Mouse (Mus musculus): ENCODE results near the gene Dnah8.

Gene Dnah8

DNA sequence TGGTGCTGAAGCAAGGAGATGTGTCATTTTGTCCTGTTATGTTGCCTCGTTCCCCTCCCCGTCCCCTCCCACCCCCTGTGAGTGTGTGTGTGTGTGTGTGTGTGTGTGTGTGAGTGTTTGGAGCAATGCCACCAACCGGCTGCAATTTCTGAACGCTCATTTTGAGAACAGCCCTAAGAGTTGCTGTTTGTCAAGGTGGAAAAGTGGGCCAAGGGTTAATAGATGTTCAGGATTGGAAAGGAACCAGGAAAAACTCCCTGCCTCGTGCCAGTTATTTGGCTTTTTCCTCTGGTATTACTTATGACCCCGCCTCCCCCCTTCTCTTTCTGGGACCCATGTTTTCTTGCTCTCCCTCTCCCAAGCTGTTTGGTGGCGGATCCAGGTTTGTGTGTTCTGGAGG, 236.5 kb downstream of the Dnah8 start:
- intact Hi-C loops (cut with DNase I), result no loop called here

DNA sequence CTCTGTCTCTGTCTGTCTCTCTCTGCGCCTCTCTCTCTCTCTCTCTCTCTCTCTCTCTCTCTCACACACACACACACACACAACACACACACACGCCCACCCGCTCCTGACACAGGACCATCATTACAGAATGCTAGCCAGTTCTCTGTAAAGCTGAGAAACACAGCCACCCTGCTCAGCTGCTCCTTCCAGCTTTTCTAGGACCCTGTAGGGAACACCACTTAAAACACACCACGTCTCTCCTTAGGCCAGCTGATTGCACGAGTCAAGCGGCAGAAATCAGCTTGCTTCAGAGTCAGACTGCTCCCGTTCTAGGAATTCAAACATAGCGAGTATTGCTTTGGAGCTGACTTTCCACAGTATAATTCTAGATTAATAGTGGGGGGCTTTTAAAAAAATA, 242.1 kb downstream of the Dnah8 start:
- intact Hi-C loops (cut with DNase I), result no loop called here

DNA sequence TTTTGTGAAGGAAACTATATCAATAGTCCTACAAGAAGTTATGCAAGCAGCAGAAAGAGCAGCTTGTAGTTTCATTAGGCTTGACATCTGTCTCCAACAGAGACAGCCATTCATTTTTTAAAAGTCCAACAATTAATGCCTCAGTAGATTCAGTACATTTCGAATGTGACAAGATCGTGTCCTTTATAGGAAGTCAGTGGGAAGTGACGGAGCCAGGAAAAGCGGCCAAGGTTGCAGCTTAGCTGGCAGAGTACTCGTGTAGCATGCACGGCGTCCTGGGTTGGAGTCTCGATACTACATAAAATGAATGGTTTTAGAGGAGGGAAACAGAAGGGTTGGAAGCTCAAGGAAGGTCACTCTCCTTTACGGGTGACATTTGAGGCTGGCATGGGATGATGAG, 242.8 kb downstream of the Dnah8 start:
- intact Hi-C loops (cut with DNase I), result no loop called here

DNA sequence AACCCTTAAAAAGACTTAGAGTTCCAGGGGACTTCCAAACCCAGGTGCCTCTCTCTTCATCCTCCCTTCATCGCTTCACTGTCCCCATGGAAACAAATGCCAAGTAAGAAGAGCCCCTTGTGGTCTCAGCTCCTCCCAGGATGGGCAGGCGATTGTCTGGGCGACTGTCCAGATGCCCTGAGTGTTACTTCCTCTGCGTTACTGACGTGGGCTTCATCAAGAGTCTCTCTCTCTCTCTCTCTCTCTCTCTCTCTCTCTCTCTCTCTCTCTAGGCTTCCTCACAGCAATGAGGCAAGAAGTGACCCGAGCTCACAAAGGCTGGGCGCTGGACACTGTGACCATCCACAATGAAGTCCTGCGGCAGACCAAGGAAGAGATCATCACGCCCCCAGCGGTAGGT, 246.9 kb downstream of the Dnah8 start:
- intact Hi-C loops (cut with DNase I), result no loop called here

DNA sequence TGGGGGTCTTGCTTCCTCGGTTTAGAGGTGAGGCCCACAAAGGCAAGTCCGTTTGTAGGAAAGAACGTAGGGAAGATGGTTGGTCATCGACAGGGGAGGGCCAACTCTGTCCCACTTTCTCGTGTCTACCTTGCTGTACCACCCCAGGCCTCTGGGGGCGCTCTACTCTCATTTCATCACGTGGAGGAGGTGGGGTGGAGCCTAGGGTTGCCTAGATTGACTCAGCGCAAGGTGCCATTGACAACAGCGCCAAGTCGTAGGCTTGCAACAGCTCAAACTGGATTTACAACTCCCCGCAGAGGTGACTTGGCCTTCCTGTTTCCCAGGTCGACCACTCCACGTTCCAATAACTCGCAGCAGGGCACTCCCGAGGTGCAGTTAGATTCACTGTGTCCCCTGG, 250.1 kb downstream of the Dnah8 start:
- intact Hi-C loops (cut with DNase I), result no loop called here

DNA sequence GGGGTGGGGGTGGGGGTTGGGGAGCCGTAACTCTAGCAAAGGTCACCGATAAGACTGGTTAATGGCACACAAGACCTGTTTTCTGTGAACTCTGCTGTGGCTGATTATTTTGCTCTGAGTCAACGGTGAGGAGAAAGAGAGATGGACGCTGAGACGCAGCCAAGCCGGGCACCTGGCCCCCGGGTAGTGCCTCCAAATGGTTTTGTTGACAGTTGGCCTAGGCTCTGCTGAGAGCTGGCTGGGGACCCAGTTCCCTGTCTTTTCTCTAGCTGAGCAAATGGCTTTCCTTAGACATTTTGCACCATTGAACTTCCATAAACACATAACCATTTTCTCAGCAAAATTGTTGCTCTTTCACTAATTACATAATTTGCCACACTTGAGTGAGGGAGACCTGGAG, 253.3 kb downstream of the Dnah8 start:
- intact Hi-C loops (cut with DNase I), result no loop called here

DNA sequence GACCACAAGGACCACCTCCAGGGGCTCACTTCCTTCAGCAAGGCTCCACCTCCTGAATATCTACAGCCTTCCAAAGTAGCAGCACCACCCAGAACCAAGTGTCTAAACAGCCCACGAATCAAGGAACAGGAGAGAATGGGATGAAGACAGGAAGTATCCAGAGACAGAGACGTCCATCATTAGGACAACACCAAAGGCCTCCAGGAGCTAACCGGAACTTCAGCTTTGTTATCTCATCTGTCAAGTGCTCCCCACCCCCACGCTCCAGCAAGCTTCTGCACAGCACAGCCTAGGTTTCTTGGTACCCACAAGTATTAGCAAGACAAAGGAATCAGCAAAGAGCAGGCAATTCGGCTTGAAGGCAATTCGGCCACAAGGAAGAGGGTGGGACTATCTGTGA, 254.5 kb downstream of the Dnah8 start:
- intact Hi-C loops (cut with DNase I), result no loop called here

DNA sequence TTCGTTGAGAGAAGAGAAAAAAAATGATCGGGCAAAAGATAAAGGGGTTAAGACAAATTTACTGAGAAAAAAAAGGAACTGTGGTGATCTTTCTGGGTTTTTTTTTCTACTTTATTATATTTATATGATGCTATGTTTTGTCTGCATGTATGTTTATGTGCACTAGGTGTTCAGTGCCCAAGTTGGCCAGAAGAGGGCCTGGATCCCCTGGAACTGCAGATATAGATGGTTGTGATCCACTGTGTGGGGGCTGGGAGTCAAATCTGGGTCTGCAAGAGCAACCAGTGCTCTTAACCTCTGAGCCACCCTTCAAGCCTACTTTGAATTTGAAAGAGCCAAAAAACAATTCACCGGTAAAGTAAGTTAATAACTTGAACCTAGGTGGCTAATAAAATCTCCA, 256.2 kb downstream of the Dnah8 start:
- intact Hi-C loops (cut with DNase I), result no loop called here

DNA sequence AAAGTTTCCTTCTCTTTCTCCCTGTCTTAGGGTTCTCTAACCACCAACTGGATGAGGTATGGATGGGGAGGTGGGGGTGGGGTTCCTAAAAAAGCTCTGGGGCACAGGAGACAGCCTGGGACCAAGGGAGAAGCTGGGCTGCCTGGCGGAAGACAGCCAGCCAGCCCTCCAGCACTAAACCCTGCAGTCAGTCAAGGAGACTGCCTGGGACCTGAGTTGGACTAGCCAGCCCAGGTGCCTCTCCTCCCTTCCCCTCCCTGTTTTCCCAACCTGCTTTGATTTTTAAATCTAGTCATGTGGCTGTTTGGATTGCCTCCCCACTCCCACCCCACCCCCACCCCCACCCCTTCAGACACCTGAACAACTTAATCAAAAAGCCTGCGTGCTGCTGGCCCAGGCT, 256.8 kb downstream of the Dnah8 start:
- intact Hi-C loops (cut with DNase I), result no loop called here

DNA sequence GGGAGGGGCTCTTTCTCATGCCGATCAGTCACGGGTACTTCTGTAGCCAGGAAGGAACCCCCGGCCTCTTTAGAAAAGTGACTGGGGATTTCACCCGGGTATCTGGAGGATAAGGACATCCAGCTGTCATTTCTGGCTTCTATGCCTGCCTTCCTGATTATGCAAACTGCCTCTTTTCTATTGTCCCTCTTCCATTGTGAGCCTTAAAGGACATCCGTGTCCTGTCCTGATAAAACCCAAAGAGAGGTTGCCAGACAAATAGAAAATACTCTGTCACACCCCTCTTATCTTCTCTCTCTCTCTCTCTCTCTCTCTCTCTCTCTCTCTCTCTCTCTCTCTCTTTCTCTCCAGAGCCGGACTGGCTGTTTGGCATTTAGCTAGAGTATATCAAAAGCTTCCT, 258.1 kb downstream of the Dnah8 start:
- intact Hi-C loops (cut with DNase I), result no loop called here

DNA sequence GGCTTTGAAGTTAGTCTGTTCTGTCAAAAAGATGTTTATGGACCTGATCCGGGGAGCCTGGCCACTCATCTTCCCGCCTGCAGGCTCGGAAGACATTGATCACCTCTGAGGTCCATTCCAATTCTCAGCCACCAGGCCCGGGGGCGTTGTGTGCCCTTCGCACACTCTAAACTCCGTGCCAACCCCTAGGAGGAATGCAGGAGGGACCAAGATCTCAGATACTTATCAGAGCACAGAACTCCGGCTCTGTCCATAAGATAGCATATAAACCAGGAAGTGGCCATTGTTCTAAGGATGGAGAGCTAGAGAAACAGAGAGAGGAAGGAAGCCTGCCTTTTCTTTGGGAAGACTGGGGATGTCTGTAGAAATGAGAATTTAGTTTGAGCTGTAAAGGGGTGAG, 259.4 kb downstream of the Dnah8 start:
- intact Hi-C loops (cut with DNase I), result no loop called here

DNA sequence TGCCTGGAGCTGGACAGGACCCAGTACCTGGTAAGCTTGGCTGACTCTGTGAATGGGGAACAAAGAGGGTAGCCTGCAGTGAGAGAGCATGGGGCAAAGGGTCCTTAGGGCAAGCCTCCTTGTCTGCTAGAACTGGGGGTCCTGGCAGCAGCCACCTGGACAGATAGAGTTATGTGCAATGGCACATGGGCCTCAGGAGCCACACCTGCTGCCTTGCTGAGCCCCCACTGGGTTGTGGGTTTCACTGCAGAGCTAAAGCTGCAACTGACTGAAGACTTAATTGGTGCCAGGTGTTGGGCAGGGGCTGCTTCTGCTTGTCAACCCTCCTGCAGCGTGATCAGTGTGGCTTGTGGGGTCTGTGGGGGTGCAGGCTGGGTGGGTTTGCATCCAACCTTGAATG, 267.9 kb downstream of the Dnah8 start:
- intact Hi-C loops (cut with DNase I), result no loop called here

DNA sequence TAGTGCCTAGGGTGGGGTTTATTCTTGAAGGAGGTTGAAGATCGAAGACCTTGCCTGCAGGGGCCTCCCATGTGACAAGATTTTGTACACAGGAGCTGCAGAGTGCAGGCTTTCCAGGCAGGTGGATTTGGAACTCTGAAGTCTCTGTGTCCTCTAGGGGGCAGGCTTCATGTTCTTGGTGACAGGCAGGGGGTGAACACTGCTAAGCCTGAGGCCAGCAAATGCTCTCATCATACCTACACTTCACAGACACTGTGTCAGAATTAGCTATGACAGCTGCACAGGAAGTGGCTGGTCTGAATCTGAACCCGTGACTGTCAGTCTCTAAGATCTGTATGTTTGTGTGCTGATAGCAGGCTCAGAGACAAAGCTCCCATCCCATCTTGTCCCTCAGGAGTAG, 268.6 kb downstream of the Dnah8 start:
- intact Hi-C loops (cut with DNase I), result no loop called here

DNA sequence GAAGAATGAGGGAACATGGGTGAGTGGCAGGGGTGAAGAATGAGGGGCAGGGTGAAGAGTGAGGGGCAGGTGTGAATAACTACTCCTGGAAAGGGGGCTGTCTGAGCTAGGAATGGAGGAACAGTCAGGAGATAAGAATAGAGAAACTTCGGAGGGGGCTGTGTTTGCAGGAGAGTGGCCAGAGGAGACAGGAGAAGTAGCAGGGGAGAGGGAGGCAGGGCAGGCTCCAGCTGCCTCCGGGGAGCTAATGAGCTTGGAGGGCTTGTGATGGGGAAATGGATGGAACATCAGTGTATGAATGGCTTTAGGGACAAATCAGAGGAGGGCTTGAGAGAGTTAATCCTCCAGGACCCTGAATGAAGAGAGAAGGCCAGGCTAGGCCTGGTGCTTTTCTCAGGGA, 272.9 kb downstream of the Dnah8 start:
- intact Hi-C loops (cut with DNase I), result no loop called here

DNA sequence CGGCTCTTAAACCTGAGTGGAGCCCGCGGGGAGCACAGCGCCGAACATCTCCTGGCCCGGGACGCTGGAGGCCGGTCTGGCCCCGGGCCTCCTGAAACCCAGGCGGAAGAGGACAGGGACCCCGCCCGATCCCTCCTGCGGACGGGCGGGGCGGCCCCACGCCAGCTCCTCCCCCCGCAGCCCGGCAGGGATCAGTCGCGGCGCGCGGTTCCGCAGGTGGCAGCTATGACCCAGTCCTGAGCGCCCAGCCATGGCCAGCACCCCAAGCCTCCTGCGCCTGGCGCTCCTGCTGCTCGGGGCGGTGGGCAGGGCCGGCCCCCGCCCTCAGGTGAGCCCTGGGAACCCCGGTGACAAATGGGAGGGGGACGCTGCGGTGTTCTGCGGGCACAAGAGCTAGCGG, 277.5 kb downstream of the Dnah8 start, which contains the start of gene Glp1r:
Glp1r (plus strand) TSS at position 191 of the 400 bp plus-strand sequence.
- intact Hi-C loops (cut with DNase I), result no loop called here

DNA sequence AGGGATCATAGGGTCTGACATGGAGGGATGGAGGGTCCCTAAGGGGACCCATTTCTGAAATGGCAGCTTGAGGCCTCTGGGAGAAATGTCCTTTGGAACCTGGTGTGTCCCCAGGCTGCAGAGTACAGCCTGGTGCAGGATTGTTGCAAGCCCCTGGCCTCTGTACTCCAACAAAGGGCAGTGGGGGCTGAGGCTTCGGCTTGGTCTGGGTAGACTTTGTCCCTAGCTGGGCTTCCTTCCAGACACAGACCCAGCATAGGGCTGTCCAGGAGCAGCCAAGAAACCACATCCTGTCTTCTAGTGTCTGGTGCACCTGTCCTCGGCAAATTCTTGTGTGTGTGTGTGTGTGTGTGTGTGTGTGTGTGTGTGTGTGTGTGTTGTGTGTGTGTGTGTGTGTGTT, 279.9 kb downstream of the Dnah8 start:
- intact Hi-C loops (cut with DNase I), result no loop called here

DNA sequence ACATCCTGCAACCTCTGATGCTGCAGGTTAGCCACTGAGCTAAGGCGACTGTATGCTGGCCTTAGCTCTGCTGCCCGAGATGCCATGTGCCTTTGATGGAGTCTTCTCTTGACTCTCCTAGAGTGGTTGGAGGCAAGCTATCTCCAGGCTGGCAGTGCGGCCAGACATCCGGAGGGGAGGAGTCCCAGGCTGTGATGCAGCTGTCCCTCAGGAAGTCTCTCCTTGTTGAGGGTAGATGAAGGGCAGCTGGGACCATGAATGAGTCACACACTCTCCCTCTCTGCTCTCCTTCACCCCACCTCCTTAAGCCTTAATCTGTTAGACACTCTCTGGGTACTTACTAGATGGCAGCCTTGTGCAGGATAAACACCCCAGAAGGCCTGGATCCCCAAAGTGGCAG, 283.4 kb downstream of the Dnah8 start:
- intact Hi-C loops (cut with DNase I), result no loop called here

DNA sequence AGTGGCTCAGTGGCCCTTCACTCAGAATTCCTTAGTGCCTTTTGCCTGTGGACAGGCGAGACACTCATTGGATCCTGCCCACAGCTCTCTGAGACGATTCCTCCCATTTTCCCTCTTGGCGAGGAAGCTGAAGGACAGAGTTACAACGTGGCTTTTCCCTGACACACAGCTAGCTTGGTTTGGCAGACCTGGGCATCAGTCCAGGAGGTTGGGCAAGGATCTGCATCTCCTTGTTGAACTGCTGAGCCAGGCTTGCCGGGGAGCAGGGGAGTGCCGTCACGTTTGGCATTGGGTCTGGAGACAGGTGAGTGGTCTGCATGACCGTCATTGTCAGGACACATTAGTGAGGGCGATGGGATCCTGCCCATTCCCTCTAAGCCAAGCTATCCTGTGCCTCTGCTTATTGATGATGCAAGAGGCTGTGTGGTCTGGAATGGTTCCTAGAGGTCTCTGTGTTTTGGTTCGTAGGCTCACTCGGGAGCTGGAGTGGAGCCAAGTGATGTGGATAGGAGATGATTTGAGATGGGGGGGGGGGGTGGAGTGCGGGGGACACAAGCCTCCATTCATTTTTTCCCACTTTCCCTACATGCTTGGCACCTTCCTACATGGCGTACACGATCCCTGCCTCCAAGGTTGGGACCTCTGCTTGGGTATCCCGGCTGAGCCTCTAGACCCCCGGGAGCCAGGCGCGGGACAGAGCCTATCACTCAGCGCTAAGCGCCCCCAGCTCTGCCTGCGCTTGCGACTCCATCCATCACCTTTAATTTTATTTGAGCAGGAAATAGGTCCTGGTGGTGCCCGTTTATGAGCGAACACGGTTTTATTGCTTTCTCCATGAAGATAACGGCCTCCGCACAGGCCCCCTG, 286.9 kb downstream of the Dnah8 start:
- intact Hi-C loops (cut with DNase I), result no loop called here

DNA sequence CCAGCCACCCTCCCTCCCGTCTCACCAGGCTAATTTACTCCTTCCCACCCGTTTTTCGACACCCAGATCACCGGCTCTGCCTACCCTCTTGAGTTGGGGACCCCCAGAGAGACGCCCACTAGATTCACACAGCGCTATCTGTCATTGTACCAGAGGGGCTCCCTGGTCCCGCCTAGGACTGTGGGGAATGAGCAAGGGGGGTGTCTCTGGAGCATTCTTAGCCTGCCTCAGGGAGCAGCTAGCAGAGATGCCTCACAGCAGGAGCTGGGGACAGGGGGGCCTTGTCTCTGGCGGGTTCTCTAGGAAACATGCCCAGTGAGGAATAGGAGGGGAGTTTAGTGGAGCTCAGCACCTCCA, 287.6 kb downstream of the Dnah8 start:
- intact Hi-C loops (cut with DNase I), result no loop called here

DNA sequence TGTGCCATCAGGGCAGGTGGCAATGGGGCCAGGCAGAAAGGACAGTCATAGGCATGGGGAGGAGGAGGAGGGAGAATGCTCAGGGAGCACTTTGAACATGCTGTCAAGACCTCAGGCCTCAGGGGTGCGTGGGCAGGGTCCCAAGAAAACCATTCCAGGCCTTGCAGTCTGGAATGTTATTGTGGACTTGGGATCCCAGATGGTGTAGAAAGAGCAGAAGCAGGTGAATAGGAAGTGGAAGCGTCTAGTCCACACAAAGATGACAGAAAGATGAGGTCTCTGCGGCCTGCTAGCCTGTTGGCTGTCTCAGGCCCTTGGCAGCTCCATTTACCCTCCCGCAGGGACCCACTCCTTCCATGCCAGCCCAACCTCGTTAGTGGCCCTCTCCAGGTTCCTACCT, 288.4 kb downstream of the Dnah8 start:
- intact Hi-C loops (cut with DNase I), result no loop called here

DNA sequence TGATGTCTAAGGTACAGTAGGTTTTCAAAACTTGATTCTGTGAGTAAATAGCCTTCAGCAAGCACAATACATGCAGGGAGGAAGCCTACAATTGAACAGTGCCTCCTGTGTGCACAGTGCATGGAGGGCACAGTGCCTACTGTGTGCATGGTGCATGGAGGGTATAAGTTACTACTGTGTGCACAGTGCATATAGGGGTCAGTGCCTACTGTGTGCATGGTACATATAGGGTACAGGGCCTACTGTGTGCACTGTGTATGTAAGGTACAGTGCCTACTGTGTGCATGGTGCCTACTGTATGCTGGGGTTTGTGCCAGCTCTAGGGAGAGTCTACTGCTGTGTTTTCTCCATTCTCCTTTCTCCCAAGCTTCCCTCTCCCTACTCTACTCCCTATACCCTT, 290.1 kb downstream of the Dnah8 start:
- intact Hi-C loops (cut with DNase I), result no loop called here

DNA sequence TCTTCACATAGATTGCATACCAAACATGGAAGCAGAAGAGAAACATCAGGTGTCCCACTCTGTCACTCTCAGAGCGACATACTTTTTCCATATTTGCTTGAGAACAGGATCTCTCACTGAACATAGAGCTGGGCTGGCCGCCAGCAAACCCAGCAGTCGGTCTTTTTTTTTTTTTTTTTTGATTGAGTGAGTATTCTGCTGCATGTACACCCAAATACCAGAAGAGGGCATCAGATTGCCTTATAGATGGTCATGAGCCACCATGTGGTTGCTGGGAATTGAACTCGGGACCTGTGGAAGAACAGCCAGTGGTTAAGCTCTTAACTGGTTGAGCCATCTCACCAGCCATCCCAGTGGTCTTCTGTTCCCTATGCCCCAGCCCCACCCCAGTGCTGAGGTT, 299.4 kb downstream of the Dnah8 start:
- intact Hi-C loops (cut with DNase I), result no loop called here
